ENCODE assay signal across 26 mouse cellular contexts in the genomic region with DNA sequence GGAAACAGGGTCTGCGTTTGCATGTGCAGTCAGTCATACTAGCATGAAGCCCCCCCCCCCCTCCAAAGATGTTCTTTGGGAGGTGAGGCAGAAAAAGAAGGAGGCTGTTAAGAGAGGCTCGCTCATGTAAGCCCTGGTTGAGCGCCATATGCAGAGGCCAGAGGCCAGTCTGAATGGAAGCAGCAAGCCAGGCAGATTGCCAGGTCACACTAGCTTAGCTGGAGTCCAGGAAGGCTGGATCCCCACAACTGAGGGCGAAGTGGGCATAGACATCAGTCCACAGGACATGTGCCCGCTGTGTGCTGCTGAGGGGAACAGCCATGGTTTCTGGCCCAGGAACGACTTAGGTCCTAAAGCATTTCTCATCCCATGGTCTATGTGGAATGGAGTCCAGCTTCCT.
DNase-seq lines count a peak whose midpoint lies in the region; ATAC-seq lines count a peak whose summit lies in the region.
"Had no signal": no experiment of that assay in that cellular context is flagged by ENCODE, and none has a peak within 500 bp of the region (broad histone marks: within the 10 kb centered on the region; RNA-seq: fewer than 3 reads in every experiment).

No protein-coding gene starts in this region.

- intact Hi-C loops in heart, postnatal 25 days (cut with DNase I): no loop called here
- intact Hi-C loops in left cerebral cortex, postnatal 4 days (cut with DNase I): no loop called here

- no peak for ATAC-seq in neural tube, embryonic 13.5 days (ENCODE audit: low read depth)
- ATAC-seq in neural tube, embryonic 15.5 days (ENCODE audit: low FRiP score): no peak
- ATAC-seq: activated CD4-positive, CD25-positive, alpha-beta regulatory T cell, adult 4 months; CD4-positive, CD25-positive, alpha-beta regulatory T cell, adult 4 months; forebrain, embryonic 14.5 days; forebrain, postnatal 0 days; intestine, postnatal 0 days had no signal

- 86% methylated on average over 6 of the region's 6 CpGs for WGBS in heart, embryonic 10.5 days
- WGBS in neural tube, embryonic 13.5 days: 75% methylated on average over 6 of the region's 6 CpGs
- WGBS in neural tube, embryonic 15.5 days: 75% methylated on average over 6 of the region's 6 CpGs
- 90% methylated on average over 6 of the region's 6 CpGs for WGBS in embryonic facial prominence, embryonic 10.5 days

- H3K36me3 ChIP-seq in heart, embryonic 10.5 days: no peaks in the 10 kb centered on the region
- H3K36me3 ChIP-seq in neural tube, embryonic 13.5 days: no peaks in the 10 kb centered on the region
- no peaks in the 10 kb centered on the region for H3K36me3 ChIP-seq in neural tube, embryonic 15.5 days
- H3K36me3 ChIP-seq in embryonic facial prominence, embryonic 10.5 days (replicated peaks): no peaks in the 10 kb centered on the region
- H3K36me3 ChIP-seq: heart, embryonic 12.5 days; heart, embryonic 15.5 days had no signal

- H3K9me3 ChIP-seq in heart, embryonic 10.5 days: no peaks in the 10 kb centered on the region
- H3K9me3 ChIP-seq in neural tube, embryonic 13.5 days: peaks cover 4% of the 10 kb centered on the region; the same call in 1 of the 2 replicates
- H3K9me3 ChIP-seq in neural tube, embryonic 15.5 days (replicated peaks): no peaks in the 10 kb centered on the region
- H3K9me3 ChIP-seq in embryonic facial prominence, embryonic 10.5 days: peaks cover 3% of the 10 kb centered on the region; the same call in 1 of the 2 replicates
- H3K9me3 ChIP-seq: heart, embryonic 12.5 days; heart, embryonic 15.5 days had no signal

- no peak overlapping the region for H3K4me3 ChIP-seq in heart, embryonic 10.5 days
- H3K4me3 ChIP-seq in neural tube, embryonic 13.5 days: no peak overlapping the region
- H3K4me3 ChIP-seq in neural tube, embryonic 15.5 days (replicated peaks): no peak overlapping the region
- H3K4me3 ChIP-seq in embryonic facial prominence, embryonic 10.5 days: no peak overlapping the region
- H3K4me3 ChIP-seq: gastrocnemius, adult 2 months; heart, embryonic 12.5 days; heart, embryonic 15.5 days had no signal

- peaks cover 38% of the 10 kb centered on the region for H3K4me1 ChIP-seq in heart, embryonic 10.5 days
- peaks cover 70% of the 10 kb centered on the region for H3K4me1 ChIP-seq in neural tube, embryonic 13.5 days (replicated peaks)
- H3K4me1 ChIP-seq in neural tube, embryonic 15.5 days: peaks cover 52% of the 10 kb centered on the region
- peaks cover 40% of the 10 kb centered on the region for H3K4me1 ChIP-seq in embryonic facial prominence, embryonic 10.5 days

- no peak for DNase-seq in heart, embryonic 10.5 days (ENCODE audit: low spot score)
- DNase-seq in heart, postnatal 25 days (ENCODE audit: low spot score): no peak
- peak; percentile 71 for DNase-seq in left cerebral cortex, postnatal 4 days
- DNase-seq in left cerebral cortex, adult 9 months (ENCODE audit: low spot score in 2 of 2): no peak
- DNase-seq in embryonic facial prominence, embryonic 10.5 days (ENCODE audit: low spot score): no peak
- DNase-seq in adrenal gland, postnatal 25 days: no peak
- DNase-seq: adrenal gland, postnatal 10 days; cerebellum, adult 18-20 months; cerebellum, adult 9-11 months; cerebellum, postnatal 36 days; embryo, embryonic 11 days; forebrain, postnatal 0 days; gastrocnemius, adult 2 months; gastrocnemius, postnatal 14 days; heart, adult 11 months; heart, postnatal 10 days; heart, postnatal 4 days had no signal

- H3K27ac ChIP-seq in heart, embryonic 10.5 days: 0 out of 2 replicates have a peak overlapping the region, but pooled peaks have one; percentile 19
- H3K27ac ChIP-seq in neural tube, embryonic 13.5 days (replicated peaks): 0 out of 2 replicates have a peak overlapping the region, but pooled peaks have one; percentile 6
- H3K27ac ChIP-seq in neural tube, embryonic 15.5 days (replicated peaks): no peak overlapping the region
- H3K27ac ChIP-seq in embryonic facial prominence, embryonic 10.5 days (replicated peaks): 0 out of 2 replicates have a peak overlapping the region, but pooled peaks have one; percentile 10
- H3K27ac ChIP-seq: gastrocnemius, adult 2 months; heart, embryonic 15.5 days; hindbrain, embryonic 14.5 days had no signal

- no peak overlapping the region for H3K9ac ChIP-seq in neural tube, embryonic 13.5 days
- H3K9ac ChIP-seq in neural tube, embryonic 15.5 days (replicated peaks): no peak overlapping the region
- H3K9ac ChIP-seq: forebrain, postnatal 0 days; heart, embryonic 12.5 days; heart, embryonic 15.5 days; hindbrain, embryonic 14.5 days had no signal

- H3K27me3 ChIP-seq in heart, embryonic 10.5 days (ENCODE audit: insufficient read depth, poor library complexity, severe bottlenecking): no peaks in the 10 kb centered on the region; the same call in 1 of the 2 replicates
- no peaks in the 10 kb centered on the region; the same call in 1 of the 2 replicates for H3K27me3 ChIP-seq in neural tube, embryonic 13.5 days
- H3K27me3 ChIP-seq in neural tube, embryonic 15.5 days (replicated peaks): no peaks in the 10 kb centered on the region
- no peaks in the 10 kb centered on the region for H3K27me3 ChIP-seq in embryonic facial prominence, embryonic 10.5 days (replicated peaks; ENCODE audit: low read depth, poor library complexity, severe bottlenecking)
- H3K27me3 ChIP-seq: heart, embryonic 12.5 days; heart, embryonic 15.5 days had no signal

- H3K4me2 ChIP-seq in neural tube, embryonic 13.5 days: no peak overlapping the region
- H3K4me2 ChIP-seq in neural tube, embryonic 15.5 days: no peak overlapping the region
- H3K4me2 ChIP-seq: heart, embryonic 12.5 days; heart, embryonic 15.5 days; hindbrain, embryonic 14.5 days had no signal
